In genomic region chr4:130944112-130944511, GRCm38 (mm10) we compare ENCODE assay signal across 27 mouse cellular contexts. TPM values are rescaled to one million over a fixed set of nuclear protein-coding genes. Genes with fewer than 3 reads are reported as not detected.
DNase-seq lines count a peak whose midpoint lies in the region; ATAC-seq and TF ChIP-seq lines count a peak whose summit lies in the region.
"Had no signal": no experiment of that assay in that cellular context is flagged by ENCODE, and none has a peak within 500 bp of the region (broad histone marks: within the 10 kb centered on the region; RNA-seq: fewer than 3 reads in every experiment).

Gene Matn1, plus strand, starts transcription at chr4:130944385.

- TF ChIP-seq CTCF in G1E (IDR thresholded peaks at IDR 0.05; ENCODE audit: low read depth, low read length), result no peak

- no peaks in the 10 kb centered on the region for H3K9me3 ChIP-seq in hindbrain, embryonic 10.5 days
- H3K9me3 ChIP-seq in hindbrain, embryonic 13.5 days, result no peaks in the 10 kb centered on the region
- H3K9me3 ChIP-seq in G1E (replicated peaks), result no peaks in the 10 kb centered on the region
- no peaks in the 10 kb centered on the region for H3K9me3 ChIP-seq in limb, embryonic 10.5 days (replicated peaks)
- H3K9me3 ChIP-seq in neural tube, embryonic 15.5 days (replicated peaks), result no peaks in the 10 kb centered on the region
- H3K9me3 ChIP-seq: forebrain, embryonic 10.5 days; heart, embryonic 13.5 days; liver, embryonic 15.5 days; midbrain, embryonic 13.5 days had no signal

- no peak for DNase-seq in hindbrain, embryonic 10.5 days (ENCODE audit: low spot score)
- DNase-seq in G1E (ENCODE audit: low spot score) (no peak), liver (no peak)
- no peak for DNase-seq in limb, embryonic 10.5 days (ENCODE audit: low spot score)
- no peak for DNase-seq in spleen, adult 18-20 months
- DNase-seq: adrenal gland, adult 2 months; cerebellum, adult 11-12 months; cerebellum, postnatal 14 days; gastrocnemius, postnatal 25 days; heart, adult 2 months; kidney, adult 18-20 months had no signal

- peaks cover 11% of the 10 kb centered on the region for H3K27me3 ChIP-seq in hindbrain, embryonic 10.5 days (ENCODE audit: insufficient read depth, poor library complexity, severe bottlenecking)
- peaks cover 12% of the 10 kb centered on the region for H3K27me3 ChIP-seq in hindbrain, embryonic 13.5 days
- H3K27me3 ChIP-seq in G1E (ENCODE audit: insufficient read depth, low read length), result peaks cover 57% of the 10 kb centered on the region
- peaks cover 32% of the 10 kb centered on the region for H3K27me3 ChIP-seq in limb, embryonic 10.5 days (ENCODE audit: low read depth, poor library complexity, severe bottlenecking)
- H3K27me3 ChIP-seq in neural tube, embryonic 15.5 days (replicated peaks), result 0 out of 2 replicates have a peak, but pooled peaks cover 10% of the 10 kb centered on the region

- peaks cover 36% of the 10 kb centered on the region for H3K4me1 ChIP-seq in hindbrain, embryonic 10.5 days (replicated peaks)
- peaks cover 5% of the 10 kb centered on the region; the same call in 1 of the 2 replicates for H3K4me1 ChIP-seq in hindbrain, embryonic 13.5 days (replicated peaks)
- peaks cover 63% of the 10 kb centered on the region for H3K4me1 ChIP-seq in G1E (ENCODE audit: insufficient read depth, low read depth, low read length)
- peaks cover 33% of the 10 kb centered on the region for H3K4me1 ChIP-seq in limb, embryonic 10.5 days
- 0 out of 2 replicates have a peak, but pooled peaks cover 5% of the 10 kb centered on the region for H3K4me1 ChIP-seq in neural tube, embryonic 15.5 days
- H3K4me1 ChIP-seq: liver, embryonic 15.5 days; midbrain, embryonic 13.5 days had no signal

- WGBS in hindbrain, embryonic 10.5 days, result 55% methylated on average over 6 of the region's 6 CpGs
- 50% methylated on average over 6 of the region's 6 CpGs for WGBS in hindbrain, embryonic 13.5 days
- 48% methylated on average over 6 of the region's 6 CpGs for WGBS in limb, embryonic 10.5 days
- 60% methylated on average over 6 of the region's 6 CpGs for WGBS in neural tube, embryonic 15.5 days

- H3K9ac ChIP-seq in hindbrain, embryonic 13.5 days, result no peak within 1 kb of the TSS
- H3K9ac ChIP-seq in neural tube, embryonic 15.5 days (replicated peaks), result no peak within 1 kb of the TSS
- H3K9ac ChIP-seq: heart, embryonic 13.5 days; hindbrain, embryonic 14.5 days; liver, embryonic 15.5 days; midbrain, embryonic 13.5 days had no signal

- no peak within 1 kb of the TSS for H3K4me2 ChIP-seq in hindbrain, embryonic 13.5 days
- no peak within 1 kb of the TSS for H3K4me2 ChIP-seq in neural tube, embryonic 15.5 days
- H3K4me2 ChIP-seq: heart, embryonic 13.5 days; hindbrain, embryonic 14.5 days; liver, embryonic 15.5 days; midbrain, embryonic 13.5 days had no signal

- no peak for ATAC-seq in hindbrain, embryonic 13.5 days (ENCODE audit: low FRiP score)
- ATAC-seq in G1E (ENCODE audit: extremely low read depth, insufficient number of reproducible peaks, low FRiP score, poor library complexity, severe bottlenecking), result no peak
- ATAC-seq in neural tube, embryonic 15.5 days (ENCODE audit: low FRiP score), result no peak
- ATAC-seq: CD4-positive, CD25-positive, alpha-beta regulatory T cell, adult 4 months; forebrain, embryonic 16.5 days; inflammation-experienced regulatory T-cells, adult 6 months; midbrain, embryonic 13.5 days; Patski had no signal

- no peaks in the 10 kb centered on the region for H3K36me3 ChIP-seq in hindbrain, embryonic 10.5 days
- H3K36me3 ChIP-seq in hindbrain, embryonic 13.5 days, result no peaks in the 10 kb centered on the region
- no peaks in the 10 kb centered on the region for H3K36me3 ChIP-seq in G1E (replicated peaks)
- no peaks in the 10 kb centered on the region for H3K36me3 ChIP-seq in limb, embryonic 10.5 days
- H3K36me3 ChIP-seq in neural tube, embryonic 15.5 days, result no peaks in the 10 kb centered on the region
- H3K36me3 ChIP-seq: forebrain, embryonic 10.5 days; heart, embryonic 13.5 days; liver, embryonic 15.5 days; midbrain, embryonic 13.5 days had no signal

- peak within 1 kb of the TSS; percentile 5; the same call in 1 of the 2 replicates for H3K27ac ChIP-seq in hindbrain, embryonic 10.5 days
- no peak within 1 kb of the TSS for H3K27ac ChIP-seq in hindbrain, embryonic 13.5 days
- peak within 1 kb of the TSS; percentile 16; the same call in 1 of the 2 replicates for H3K27ac ChIP-seq in limb, embryonic 10.5 days
- H3K27ac ChIP-seq in neural tube, embryonic 15.5 days (replicated peaks), result no peak within 1 kb of the TSS
- H3K27ac ChIP-seq: forebrain, embryonic 10.5 days; heart, adult 2 months; heart, embryonic 13.5 days; hindbrain, embryonic 14.5 days; kidney, postnatal 0 days; liver, embryonic 15.5 days; midbrain, embryonic 13.5 days had no signal

- H3K4me3 ChIP-seq in hindbrain, embryonic 10.5 days, result no peak within 1 kb of the TSS
- H3K4me3 ChIP-seq in hindbrain, embryonic 13.5 days, result no peak within 1 kb of the TSS
- H3K4me3 ChIP-seq in G1E (ENCODE audit: low read depth, low read length), result peak within 1 kb of the TSS; percentile 31; the same call in 1 of the 2 replicates
- H3K4me3 ChIP-seq in limb, embryonic 10.5 days, result no peak within 1 kb of the TSS
- H3K4me3 ChIP-seq in neural tube, embryonic 15.5 days (replicated peaks), result no peak within 1 kb of the TSS
- H3K4me3 ChIP-seq: forebrain, embryonic 10.5 days; heart, adult 2 months; heart, embryonic 13.5 days; liver, embryonic 15.5 days; midbrain, embryonic 13.5 days had no signal

RNA-seq across cellular contexts. Expression of gene Matn1, which starts in this region (rescaled TPM):
- polyA plus RNA-seq in hindbrain, embryonic 10.5 days (2016; fragmentation: Nextera tagmentation; extraction: Ambion mirVana), result 0.17 TPM in 1 of 2 replicates, not detected in the other
- polyA plus RNA-seq in hindbrain, embryonic 13.5 days (2015; fragmentation: Nextera tagmentation; extraction: Ambion mirVana), result 0.71 and 1.9 TPM in 2 replicates
- 0.98 TPM in 1 of 2 replicates, not detected in the other for total RNA-seq in G1E (2014; fragmentation: Nextera tagmentation)
- total RNA-seq in G1E (2017), result 0.60 and 1.1 TPM in 2 replicates
- 0.30 and 0.79 TPM in 2 replicates for polyA plus RNA-seq in G1E (2012)
- 0.23 TPM in 1 of 2 replicates, not detected in the other for polyA plus RNA-seq in limb, embryonic 10.5 days (2016; fragmentation: Nextera tagmentation; extraction: Ambion mirVana)
- polyA plus RNA-seq in neural tube, embryonic 15.5 days (2015; fragmentation: Nextera tagmentation; extraction: Ambion mirVana), result 3.0 and 10.8 TPM in 2 replicates
- total RNA-seq: adrenal gland, adult 2 months; adrenal gland, postnatal 4 days; gastrocnemius, postnatal 25 days; heart, adult 2 months; heart, postnatal 25 days had no signal
- polyA plus RNA-seq: adrenal gland, adult 2 months; CD4-positive, CD25-positive, alpha-beta regulatory T cell, adult 4 months; forebrain, embryonic 10.5 days; forebrain, embryonic 16.5 days; heart, embryonic 13.5 days; hindbrain, embryonic 14.5 days; inflammation-experienced regulatory T-cells, adult 6 months; midbrain, embryonic 13.5 days; neural tube, embryonic 14.5 days; Patski; urinary bladder, adult 2 months had no signal

Comparison
In these comparisons a context has a peak if more than half of its experiments do, and no peak if none do; other contexts are left out.
1. H3K27ac ChIP-seq: peak in hindbrain, embryonic 10.5 days (single experiment) and limb, embryonic 10.5 days (single experiment); none in hindbrain, embryonic 13.5 days (single experiment) and neural tube, embryonic 15.5 days (single experiment).